Mouse (Mus musculus): ENCODE measurements around the gene B4galt5.

The B4galt5 gene

DNA sequence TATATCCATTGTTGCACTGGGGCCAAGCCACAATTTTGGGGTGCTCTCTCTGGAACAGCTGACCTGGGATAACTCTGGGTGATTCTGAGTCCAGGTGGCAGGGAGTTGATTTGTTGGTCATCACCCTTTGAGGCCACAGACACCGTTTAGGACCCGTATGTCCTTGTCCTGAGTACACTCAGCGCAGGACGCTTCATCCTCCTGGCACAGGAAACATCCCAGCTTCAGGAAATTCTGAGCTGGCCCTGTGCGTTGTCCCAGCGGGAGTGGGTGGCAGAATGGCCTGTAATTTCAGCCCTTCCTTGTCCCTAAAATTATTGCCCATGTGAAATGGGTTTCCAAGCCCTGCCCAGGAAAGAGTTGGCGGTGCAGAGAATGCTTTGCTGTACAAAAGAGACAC lies 71.0 kb downstream of the B4galt5 start:
- DNase-seq (ENCODE audit: low spot score): no peak

DNA sequence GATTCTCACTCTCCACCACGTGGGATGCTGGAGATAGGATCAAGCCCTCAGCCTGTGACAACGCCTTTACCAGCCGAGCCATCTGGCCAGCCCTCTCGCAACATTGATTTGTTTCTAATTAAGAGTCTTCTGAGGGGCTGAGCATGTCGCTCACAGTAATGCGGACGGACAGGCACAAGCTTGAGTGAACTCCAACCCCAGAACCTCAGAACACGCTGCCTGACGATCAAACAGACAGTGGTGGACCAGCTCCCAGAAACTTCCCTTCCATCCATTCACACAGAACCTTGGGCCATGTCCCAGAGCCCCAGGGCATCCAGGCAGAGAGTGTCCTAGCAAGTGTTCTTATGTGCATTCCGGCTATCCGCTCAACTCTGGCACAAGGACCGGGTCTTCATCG lies 72.0 kb downstream of the B4galt5 start:
- no peak for DNase-seq (ENCODE audit: low spot score)

DNA sequence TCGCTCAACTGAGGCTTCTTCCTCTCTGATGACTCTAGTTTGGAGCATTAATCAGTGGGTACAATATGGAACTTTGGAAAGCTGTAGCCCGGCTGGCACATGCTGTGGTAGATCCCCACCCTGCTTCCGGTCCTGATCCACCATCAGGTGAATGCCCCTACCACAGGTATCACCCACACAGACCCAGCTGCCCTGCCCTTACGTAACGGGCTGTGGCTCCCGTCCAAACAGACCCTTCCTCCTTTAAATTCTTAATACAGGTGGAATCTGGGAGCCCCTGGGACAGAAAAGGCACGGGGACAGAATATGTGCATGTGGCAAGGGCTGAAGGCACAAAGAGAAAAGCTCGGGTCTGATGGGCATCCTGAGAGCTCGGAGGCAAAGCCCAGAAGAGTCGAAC lies 73.1 kb downstream of the B4galt5 start:
- DNase-seq (ENCODE audit: low spot score): no peak

DNA sequence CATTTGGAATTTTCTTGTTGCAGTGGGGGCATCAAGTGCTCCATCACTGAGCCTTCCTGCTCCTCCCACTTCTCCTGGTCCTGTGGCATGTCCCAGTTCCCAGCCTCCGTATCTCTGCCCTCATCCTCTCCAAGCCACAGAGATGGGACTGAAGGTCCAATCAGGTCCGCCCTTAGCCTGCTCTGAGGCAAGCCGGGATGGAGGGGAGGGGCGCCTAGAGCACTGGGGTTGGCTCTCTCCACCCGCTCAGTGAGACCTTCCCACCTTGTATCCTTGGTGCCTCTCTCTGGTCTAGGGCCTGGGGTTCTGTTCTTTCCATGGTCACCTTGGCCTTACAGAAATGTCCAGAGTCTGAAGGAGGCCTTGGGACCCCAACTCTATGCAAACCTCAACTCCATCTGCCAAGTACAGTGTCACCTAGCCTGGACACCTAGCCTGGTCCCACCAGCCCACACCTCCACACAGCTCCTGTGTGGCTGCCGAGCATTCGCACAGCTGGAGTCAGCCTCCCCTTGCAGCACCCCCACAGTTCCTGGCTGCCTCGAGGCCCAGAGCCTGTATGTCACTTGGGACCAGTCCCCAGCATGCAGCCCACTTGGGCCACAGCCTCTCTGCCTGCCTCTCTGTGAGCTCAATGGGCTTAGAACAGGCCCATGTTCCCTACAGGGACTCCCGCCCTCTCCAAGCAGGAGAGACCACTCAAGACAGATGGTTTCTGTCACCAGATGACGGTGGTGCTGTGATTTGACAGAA lies 74.1 kb downstream of the B4galt5 start:
- DNase-seq (ENCODE audit: low spot score): no peak

DNA sequence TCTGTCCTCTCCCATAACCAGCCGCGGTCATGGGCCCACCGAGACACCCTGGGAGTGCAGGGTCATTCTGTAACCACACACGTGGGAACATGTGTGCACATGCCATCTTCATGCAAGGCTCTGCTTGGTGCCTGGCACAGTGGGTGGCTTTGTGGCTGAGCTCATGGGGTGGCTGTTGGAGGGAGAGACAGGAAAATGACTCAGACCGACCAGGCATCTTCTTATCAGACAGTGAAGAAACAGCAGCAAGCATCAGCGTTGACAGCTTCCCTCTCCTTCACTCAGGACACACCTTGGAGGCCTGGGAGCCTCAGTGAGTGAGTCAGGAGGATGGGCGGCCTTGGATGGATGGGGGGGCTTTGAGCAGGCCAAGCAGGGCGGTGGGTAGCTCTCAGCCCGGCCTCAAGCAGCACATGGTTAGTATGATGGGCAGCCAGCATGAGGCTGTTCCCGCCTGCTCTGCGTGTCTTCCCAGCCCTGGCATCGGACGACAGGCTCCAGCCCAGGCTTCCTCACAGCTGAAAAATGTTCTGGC lies 75.7 kb downstream of the B4galt5 start:
- DNase-seq (ENCODE audit: low spot score): no peak

DNA sequence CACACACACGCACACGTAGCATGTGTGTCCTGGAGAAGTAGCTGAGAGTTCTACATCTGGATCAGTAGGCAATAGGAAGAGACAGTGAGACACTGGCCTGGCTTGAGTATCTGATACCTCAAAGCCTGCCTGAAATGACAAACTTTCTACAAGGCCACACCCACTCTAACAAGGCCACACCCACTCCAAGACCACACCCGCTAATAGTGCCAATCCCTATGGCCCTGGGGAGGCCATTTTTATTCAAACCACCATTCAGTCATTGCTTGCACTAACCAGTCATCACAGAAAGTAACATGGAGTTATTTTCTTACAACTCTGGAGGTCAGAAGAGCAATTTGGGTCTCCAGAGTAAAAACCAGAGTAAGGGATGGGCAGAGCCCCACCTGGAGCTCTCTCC lies 76.3 kb downstream of the B4galt5 start:
- no peak for DNase-seq (ENCODE audit: low spot score)

DNA sequence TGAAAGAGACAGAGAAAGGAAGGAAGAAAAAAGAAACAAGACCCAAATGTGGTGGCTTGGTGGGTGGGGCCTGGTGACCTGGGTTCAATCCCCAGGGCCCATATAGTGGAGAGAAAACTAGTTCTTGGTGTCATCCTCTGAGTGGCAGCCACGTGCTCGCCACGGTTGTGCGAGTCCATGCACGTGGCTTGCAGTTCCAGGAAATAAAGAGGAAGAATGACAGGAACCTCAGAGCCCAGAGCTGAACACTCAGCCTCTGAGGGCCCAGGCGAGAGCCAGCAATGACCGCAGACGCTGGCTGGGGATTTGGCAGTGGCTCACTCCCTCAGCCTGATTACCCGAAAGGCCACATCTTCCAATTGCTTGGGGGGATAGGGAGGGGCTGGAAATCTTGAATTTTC lies 77.9 kb downstream of the B4galt5 start:
- DNase-seq (ENCODE audit: low spot score): no peak

DNA sequence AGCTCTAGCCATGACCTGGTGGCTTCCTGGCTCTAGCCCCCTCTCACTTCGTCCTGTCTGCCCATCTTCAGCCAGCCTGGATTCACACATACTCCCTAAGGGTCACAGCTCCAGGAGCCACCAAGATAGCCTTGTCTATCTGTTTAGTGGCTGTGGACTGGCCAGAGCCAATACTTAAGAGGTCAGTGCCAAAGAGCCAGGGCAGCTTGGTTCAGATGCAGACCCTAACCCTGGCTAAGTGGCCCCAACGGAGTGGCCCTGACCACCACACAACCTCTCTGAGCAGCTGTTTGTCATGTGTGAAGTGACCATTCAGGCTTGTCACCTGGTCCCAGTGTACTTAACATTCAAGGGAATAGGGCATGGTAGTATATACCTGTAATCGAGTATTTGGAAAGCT lies 78.5 kb downstream of the B4galt5 start:
- DNase-seq (ENCODE audit: low spot score): no peak

DNA sequence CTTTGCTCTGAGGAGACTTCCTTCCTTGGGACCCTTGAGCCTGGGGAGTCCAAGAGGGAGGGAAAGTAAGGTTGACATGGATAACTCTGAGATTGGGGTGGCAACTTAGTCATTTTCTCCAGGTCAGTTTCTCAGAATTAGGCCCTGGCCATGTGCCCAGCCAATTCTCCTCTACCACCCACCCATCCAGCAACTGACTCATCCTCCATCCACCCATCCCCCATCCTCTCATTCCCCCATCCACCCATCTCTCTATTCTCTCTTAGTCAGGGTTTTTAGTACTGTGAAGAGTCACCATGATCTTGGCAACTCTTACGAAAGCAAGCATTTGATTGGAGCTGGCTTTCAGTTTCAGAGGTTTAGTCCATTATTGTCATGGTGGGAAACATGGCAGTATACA lies 80.3 kb downstream of the B4galt5 start:
- no peak for DNase-seq (ENCODE audit: low spot score)

DNA sequence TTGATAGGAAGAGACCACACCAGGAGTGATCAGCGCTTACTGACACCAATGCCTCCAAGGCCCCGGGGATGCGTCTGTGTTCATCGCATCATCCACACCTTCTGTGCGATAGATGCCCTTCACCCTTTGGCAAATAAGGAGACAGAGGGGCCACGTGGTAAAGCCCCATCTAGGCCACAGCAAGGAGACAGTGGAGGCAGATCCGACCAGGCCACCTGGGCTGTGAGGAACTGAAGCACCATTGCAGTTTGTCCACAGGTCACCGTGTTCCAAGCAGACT lies 80.6 kb downstream of the B4galt5 start:
- no peak for DNase-seq (ENCODE audit: low spot score)

DNA sequence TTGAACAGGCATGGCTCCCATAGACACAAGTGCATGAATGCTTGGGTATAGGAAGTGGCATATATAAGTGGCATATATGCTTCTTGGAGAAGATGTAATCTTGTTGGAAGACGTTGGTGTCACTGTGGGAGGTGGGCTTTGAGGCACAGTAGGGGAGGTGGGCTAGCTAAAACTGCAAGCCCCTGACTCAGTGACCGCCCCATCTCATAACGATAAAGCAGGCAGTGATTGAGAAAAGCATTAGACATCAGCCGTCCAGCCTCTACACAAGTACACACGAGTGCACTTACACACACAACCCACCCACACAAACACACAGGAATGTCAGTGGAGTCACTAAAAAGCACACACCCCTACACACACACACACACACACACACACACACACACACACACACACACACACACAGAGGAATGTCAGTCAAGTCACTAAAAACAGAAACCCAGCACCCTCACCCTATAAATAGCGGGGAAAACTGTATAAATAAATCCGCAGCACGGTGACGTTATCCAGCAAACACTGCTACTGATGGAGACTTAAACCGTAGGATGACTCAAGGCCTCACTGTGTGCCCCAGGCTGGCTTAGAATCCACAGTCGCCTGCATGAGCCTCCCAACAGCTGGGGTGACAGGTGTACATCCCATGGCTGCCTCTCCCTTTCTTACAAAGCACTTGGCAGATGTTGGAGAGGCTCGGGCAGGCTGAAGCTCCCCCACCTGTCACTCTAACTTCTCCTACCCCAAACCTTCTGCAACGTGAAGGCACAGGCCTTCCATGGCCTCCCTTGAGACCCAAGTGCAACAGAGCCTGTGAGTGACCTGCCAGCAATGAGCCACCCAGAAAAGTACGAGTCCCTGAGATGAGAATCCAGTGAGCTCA lies 81.2 kb downstream of the B4galt5 start:
- DNase-seq (ENCODE audit: low spot score): no peak

DNA sequence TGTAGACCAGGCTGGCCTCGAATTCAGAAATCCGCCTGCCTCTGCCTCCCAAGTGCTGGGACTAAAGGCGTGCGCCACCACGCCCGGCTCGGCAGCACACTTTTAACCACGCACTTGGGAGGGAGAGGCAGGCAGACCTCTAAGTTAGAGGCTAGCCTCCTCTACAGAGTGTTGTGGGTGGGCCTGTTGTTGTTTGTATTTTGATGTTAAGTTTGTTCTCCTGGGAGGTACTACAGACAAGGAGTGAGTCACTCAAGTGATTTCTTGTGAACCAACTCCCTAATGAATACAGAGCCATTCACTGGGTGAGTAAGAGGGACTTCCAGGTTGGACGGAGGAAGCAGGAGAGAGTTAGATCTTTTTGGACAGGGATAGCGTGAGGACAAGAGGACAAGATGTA lies 82.8 kb downstream of the B4galt5 start:
- no peak for DNase-seq (ENCODE audit: low spot score)

DNA sequence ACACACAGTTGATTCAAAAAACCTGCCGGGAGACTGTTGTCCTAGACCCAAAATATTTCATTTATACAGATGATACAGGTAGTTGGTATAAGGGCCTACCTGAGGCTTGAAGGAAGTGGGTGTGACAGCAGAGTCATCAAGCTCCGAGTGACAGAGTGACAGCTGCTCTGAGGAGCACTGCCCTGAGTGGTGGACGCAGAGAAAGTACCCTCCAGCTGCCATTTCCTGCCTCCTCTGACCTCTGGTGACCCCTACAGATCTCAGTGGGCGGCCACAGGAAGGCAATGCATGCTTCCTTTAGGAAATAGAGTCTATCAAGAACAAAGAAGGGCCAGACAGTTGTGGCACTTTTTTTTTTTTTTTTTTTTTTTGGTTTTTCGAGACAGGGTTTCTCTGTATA lies 83.2 kb downstream of the B4galt5 start:
- no peak for DNase-seq (ENCODE audit: low spot score)

DNA sequence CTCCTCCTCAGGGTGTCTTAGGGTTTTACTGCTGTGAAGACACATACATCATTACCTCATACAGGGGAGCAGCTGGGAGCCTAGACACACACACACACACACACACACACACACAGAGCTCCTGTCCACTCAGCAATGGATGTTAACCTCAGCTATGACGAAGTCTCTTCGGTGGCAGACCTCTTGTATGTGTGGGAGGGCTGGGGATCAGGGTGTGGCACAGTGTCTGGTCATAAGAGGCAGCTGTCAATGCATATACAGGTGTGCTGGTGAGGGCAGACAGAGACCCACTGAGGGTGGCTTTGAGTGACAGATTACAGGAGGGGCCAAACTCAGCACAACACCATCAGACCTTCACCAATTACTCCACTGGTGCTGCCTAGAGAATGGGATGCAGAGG lies 84.0 kb downstream of the B4galt5 start:
- DNase-seq (ENCODE audit: low spot score): no peak

DNA sequence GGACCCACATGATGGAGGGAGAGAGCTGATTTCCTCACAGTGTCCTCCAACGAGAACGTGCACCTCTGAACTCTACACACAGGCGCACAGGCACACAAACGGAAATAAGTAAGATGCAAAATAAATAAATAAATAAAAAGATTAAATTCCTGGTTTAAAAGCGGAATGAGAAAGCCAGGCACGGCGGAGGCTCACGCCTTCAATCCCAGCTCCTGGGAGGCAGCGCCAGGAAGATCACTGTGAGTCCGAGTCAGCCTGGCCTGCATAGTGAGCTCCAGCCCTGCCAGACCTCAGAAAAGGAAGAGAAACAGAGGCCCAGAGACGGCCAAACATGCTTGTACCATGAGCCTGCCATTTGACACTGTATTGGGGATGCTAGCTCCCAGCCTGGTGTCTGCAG lies 85.1 kb downstream of the B4galt5 start:
- DNase-seq (ENCODE audit: low spot score): no peak

DNA sequence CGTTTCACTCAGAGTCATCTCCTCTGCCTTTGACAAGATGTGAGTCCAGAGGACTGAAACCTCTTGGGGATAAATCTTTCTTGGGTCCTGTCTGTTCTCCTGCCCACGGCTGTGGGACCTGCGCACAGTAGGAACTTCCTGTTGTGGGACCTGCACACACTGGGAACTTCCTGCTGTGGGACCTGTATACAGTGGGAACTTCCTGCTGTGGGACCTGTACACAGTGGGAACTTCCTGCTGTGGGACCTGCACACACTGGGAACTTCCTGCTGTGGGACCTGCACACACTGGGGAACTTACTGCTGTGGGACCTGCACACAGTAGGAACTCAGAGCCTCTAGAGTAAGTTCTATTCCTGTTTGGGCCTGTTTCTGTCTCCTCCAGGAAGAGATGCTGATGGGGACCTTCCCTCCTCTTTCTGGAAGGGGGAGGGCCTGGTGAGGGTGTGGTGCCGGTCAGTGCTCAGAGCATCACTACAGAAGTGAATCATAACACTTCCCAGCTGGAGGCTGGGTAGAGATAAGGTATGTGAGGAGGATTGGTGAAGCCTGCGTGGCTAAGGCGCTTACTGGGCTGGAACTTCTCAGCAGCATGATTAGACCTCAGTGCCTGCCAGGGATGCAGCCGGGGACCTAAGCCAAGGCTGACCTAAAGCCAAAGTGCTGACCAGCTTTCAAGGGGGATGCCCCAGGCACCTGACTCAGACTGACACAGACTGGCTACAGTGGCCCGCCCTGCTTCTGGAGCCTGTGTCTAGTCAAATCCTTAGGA lies 85.8 kb downstream of the B4galt5 start:
- peak; percentile 46 for DNase-seq (ENCODE audit: low spot score)

DNA sequence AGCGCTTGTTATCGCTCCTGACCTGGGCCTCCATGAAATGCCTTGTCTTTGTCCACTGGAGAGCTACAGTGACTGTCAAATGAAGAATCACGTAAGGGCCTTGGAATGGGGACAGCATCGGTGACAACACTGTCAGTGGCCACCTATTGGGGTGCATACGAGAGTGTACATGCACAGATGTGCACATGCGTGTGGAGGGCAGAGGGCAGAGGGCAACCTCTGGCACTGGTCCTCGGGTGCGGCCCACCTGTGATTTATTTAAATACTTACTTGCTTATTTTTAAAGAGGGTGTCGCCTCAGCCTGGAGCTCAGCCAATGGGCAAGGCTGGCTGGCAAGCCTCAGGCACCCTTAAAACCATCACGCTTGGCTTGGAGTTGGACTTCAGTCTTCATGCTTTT lies 86.5 kb downstream of the B4galt5 start:
- DNase-seq (ENCODE audit: low spot score): no peak

DNA sequence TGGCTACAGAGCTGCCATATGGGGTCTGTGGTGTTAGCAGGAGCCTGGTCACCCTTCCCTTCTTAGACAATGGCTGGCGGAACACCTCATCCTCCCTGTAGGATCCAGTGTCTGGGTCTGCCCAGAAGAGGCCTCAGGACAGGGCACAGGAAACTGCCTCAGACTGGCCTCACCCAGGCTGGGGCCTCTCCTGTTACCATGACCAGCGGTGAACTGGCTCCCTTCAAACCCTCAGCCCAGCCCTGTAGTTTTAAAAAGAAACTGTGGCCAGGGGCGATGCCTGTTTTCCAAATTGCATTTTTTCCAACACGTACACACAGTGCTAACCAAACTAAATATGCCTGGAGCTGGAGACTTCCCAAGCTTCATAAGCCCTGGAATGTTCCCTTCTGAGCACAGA lies 87.9 kb downstream of the B4galt5 start:
- peak; percentile 54 for DNase-seq (ENCODE audit: low spot score)

DNA sequence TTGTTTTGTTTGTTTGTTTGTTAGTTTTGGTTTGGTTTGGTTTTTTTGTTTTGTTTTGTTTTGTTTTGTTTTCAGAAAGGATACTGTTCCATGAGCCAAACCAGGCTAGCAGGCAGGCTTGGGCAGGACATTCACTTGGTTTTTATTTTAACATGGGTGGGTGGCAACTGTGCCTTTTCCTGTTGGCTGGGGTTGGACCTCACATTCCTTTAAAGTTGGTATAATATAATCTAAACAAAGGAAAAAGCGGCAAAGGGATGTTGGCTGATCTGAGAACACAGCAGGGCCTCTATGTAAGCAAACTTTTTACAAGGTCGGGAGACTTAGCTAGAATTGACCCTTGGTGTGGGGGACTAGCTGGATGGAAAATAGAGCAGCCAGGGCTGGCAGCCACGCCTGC lies 91.2 kb downstream of the B4galt5 start:
- peak; percentile 41 for DNase-seq (ENCODE audit: low spot score)

DNA sequence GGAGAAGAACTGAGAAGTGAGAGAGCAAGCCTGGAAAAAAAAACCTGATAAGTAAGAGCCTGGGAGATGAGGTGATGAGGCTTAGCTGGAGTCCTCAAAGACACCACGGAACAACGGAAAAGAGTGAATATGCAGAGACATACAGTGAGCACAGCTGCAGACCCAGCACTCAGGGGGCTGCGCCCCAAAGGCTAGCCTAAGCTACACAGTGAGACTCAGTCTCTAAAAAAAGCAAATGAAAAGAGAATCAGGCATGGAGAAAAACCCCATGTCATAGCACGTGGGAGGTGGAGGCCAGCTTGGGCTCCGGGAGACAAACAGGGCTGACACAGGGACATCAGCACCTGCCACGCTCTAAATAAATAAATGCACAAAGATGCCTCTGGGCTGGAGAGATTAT lies 94.2 kb downstream of the B4galt5 start:
- DNase-seq (ENCODE audit: low spot score): no peak

DNA sequence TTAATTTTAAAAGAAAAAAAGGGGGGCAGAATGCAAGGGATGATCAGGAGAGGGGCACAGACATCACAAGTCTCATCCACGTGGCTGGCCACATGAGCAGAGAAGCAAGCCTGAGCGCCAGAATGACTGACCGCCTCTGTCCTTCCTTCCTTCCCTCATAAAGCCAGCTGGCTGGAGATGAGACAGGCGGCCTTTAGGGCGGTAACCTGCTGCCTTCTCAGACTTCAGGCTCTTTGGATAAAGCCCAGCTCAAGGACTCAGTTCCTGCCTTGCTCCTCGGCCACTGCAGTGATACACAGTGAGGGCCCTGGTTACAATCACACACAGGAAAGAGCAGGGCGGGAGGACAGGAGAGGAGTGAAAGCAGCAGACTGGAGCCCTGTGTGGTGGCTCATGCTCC lies 94.8 kb downstream of the B4galt5 start:
- DNase-seq (ENCODE audit: low spot score): peak; percentile 89

DNA sequence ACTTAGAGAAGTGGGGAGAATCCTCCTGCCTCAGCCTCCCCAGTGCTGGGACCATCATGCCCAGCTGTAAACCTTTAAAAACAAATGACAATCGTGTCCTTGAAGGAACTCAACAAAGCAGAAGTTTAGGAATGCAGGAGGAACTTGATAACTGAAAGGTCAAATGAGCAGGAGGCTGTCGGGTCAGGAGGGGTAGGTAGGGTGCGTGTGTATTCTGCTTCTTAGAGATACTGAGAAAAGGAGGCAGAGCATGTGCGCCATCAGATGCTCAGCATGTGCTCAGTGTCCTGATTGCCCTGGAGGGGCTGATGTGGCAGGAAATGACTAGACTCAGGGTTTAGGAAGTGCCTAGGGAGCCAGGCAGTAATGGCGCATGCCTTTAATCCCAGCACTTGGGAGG lies 95.5 kb downstream of the B4galt5 start:
- DNase-seq (ENCODE audit: low spot score): no peak

All from lung, postnatal 25 days (tissue).